Mouse (Mus musculus) effector memory CD4-positive, alpha-beta T cell, adult 7 months (primary cell): ENCODE measurements around the gene Lrrc71. TPM values are rescaled to one million over a fixed set of nuclear protein-coding genes. Genes with fewer than 3 reads are reported as not detected.

Experiments used
- polyA plus RNA-seq: library from polyadenylated mRNA; unstranded; fragments of 100-300 nt; shearing (Covaris generic); gene quantifications from one replicate; pipeline ENCODE4 v1.2.1, GENCODE M21; 2017

Gene Lrrc71
- polyA plus RNA-seq: not detected

DNA sequence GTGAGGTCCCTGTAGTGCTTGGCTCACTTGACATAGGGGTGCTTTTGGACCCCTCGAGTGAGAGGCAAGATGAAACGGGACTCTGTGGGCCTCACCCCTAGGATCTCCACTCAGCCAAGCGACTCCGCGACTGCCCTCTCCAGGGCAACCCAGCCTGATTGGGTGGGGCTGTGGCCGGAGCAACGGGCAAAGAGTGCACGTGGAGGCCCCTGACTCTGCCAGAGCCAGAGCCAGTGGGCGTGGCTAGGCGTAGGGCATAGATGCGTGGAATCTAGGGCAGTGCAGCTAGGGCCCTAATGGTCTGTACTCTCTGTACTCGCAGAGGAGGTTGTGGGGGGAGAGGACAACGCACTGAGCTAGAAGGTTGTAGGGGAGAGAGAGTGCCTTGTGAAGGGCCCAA is at the start of gene Lrrc71:
Gene Lrrc71 (minus strand): TSS at position 195 of the 400 bp plus-strand sequence.

DNA sequence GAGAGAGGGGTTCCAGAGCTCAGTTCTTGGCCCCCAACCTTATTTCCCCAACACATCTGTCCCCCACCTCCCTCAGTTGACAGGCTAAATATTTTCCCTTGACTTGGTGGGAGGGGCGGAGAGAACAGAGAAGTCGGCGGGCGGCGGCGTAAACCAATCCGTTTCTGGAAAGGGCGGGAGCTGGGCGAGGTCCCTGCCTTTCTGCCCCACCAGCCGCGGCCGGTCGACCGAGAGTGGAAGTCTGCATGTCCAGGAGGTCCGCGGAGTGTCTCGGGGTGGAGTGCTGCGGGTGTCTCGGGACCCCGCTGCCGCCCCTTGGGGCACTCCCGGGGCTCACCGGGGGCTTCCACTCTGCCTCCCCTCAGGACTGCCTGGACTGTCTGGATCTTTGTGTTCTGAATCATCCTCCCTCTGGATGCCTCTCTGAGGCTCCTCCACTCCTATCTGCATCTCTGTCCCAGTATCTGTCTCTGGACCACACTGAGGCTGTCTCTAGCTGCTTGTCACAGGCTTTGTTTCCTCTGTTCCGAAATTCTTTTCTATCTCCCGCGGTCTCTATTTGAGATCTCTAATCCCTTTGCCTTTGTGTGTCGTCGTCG is 48.4 kb upstream of the Lrrc71 start, which contains the start of gene Insrr:
Gene Insrr (plus strand): TSS at position 216 of the 599 bp plus-strand sequence.

DNA sequence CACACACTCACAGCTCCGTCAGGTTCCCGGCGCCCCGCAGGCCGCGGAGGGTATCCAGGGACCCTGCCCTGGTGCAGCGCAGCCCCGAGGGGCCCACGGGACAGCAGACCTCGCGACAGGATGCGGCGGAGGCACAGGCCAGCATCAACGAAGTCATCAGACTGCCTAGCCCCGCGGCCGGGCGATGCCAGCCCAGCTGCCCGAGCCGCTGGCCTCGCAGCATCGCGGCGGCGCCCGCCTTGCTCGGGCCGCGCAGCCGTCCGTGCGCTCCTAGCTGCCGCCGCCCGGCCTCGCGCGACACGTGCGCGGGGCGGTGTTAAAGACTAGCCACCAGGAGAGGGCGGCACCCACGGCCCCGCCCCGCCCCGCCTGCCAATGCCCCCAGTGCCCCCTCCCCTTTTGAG is 46.5 kb upstream of the Lrrc71 start, which contains the start of gene Ntrk1:
Gene Ntrk1 (minus strand): TSS at position 241 of the 404 bp plus-strand sequence.

Other genes with a start within 250 kb of the Lrrc71 start
- 75.9 TPM for gene Etv3, start 223.2 kb downstream of the Lrrc71 start, polyA plus RNA-seq
- gene Arhgef11, start 131.1 kb downstream of the Lrrc71 start, polyA plus RNA-seq: 6.6 TPM
- gene Ntrk1, start 46.5 kb upstream of the Lrrc71 start, polyA plus RNA-seq: not detected
- 0.37 TPM for gene Insrr, start 48.3 kb upstream of the Lrrc71 start, polyA plus RNA-seq
- gene Pear1, start 75.7 kb upstream of the Lrrc71 start, polyA plus RNA-seq: 32.0 TPM
- 505 TPM for gene Sh2d2a, start 98.1 kb upstream of the Lrrc71 start, polyA plus RNA-seq
- 11.7 TPM for gene Prcc, start 137.0 kb upstream of the Lrrc71 start, polyA plus RNA-seq
- gene Hdgf, start 157.7 kb upstream of the Lrrc71 start, polyA plus RNA-seq: 142 TPM
- gene Mrpl24, start 170.9 kb upstream of the Lrrc71 start, polyA plus RNA-seq: 136 TPM
- 31.6 TPM for gene Isg20l2, start 181.7 kb upstream of the Lrrc71 start, polyA plus RNA-seq
- gene Rrnad1, start 182.1 kb upstream of the Lrrc71 start, polyA plus RNA-seq: 17.3 TPM
- gene Crabp2, start 200.0 kb upstream of the Lrrc71 start, polyA plus RNA-seq: not detected
- 0.37 TPM for gene Nes, start 222.5 kb upstream of the Lrrc71 start, polyA plus RNA-seq